9 mouse cellular contexts compared by ENCODE assay signal in the genomic region with DNA sequence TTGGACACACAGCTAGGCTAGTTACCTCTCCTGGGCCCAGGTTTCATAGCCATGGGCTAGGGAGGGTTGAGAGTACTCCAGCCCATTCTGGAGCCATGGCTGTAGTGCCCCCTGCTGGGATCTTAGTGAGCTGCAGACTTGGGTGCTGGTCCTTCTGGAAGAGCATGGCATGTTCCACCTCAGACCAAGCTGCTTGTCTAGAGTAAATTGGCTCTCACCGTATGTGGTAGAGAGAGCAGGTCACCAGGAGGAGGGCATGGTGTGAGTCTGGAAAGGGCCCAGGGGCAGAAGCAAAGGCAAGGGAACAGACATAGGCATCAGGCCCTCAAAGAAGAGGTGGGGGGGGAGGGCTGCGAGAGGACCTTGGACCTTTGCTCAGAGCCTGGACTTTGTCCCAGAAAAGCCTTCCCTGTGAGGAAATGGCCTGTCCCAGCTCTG. TPM values are rescaled to one million over a fixed set of nuclear protein-coding genes. Genes with fewer than 3 reads are reported as not detected.
DNase-seq lines count a peak whose midpoint lies in the region; TF ChIP-seq lines count a peak whose summit lies in the region.
"Had no signal": no experiment of that assay in that cellular context is flagged by ENCODE, and none has a peak within 500 bp of the region (broad histone marks: within the 10 kb centered on the region; RNA-seq: fewer than 3 reads in every experiment).

No protein-coding gene starts in this region.

- WGBS in limb, embryonic 10.5 days = 96% methylated on average over 2 of the region's 2 CpGs
- 17% methylated on average over 2 of the region's 2 CpGs for WGBS in small intestine, adult 2 months

- H3K27me3 ChIP-seq in E14TG2a.4 (ENCODE audit: insufficient read depth, low read length) = no peaks in the 10 kb centered on the region
- no peaks in the 10 kb centered on the region for H3K27me3 ChIP-seq in limb, embryonic 10.5 days (ENCODE audit: low read depth, poor library complexity, severe bottlenecking)
- H3K27me3 ChIP-seq in small intestine, adult 2 months (ENCODE audit: control insufficient read depth, insufficient read depth, low read length) = no peaks in the 10 kb centered on the region

- peaks cover 25% of the 10 kb centered on the region for H3K4me1 ChIP-seq in E14TG2a.4 (replicated peaks; ENCODE audit: low read depth, low read length)
- no peaks in the 10 kb centered on the region for H3K4me1 ChIP-seq in limb, embryonic 10.5 days
- H3K4me1 ChIP-seq in small intestine, adult 2 months (ENCODE audit: control insufficient read depth, insufficient read depth, insufficient read length, low read length) = peaks cover 7% of the 10 kb centered on the region; the same call in 1 of the 2 replicates

- H3K36me3 ChIP-seq in E14TG2a.4 (ENCODE audit: insufficient read depth, low read length) = peaks cover 92% of the 10 kb centered on the region
- H3K36me3 ChIP-seq in limb, embryonic 10.5 days = peaks cover 97% of the 10 kb centered on the region
- H3K36me3 ChIP-seq in small intestine, adult 2 months (ENCODE audit: control insufficient read depth, insufficient read depth, low read length) = peaks cover 65% of the 10 kb centered on the region

- H3K4me3 ChIP-seq in E14TG2a.4 (replicated peaks; ENCODE audit: low read length) = no peak overlapping the region
- H3K4me3 ChIP-seq in limb, embryonic 10.5 days = no peak overlapping the region
- no peak overlapping the region for H3K4me3 ChIP-seq in small intestine, adult 2 months (ENCODE audit: low read depth, low read length)
- H3K4me3 ChIP-seq: erythroblast, embryonic 14.5 days had no signal

- no peak overlapping the region for H3K27ac ChIP-seq in limb, embryonic 10.5 days
- peak overlapping the region; percentile 33 for H3K27ac ChIP-seq in small intestine, adult 2 months (ENCODE audit: insufficient read depth, low read depth, low read length)

- TF ChIP-seq CTCF in E14TG2a.4 (conservative IDR thresholded peaks at IDR 0.05; ENCODE audit: low read length) = peak; percentile 57
- peak; percentile 76; the same call in 1 of the 2 replicates for TF ChIP-seq CTCF in small intestine, adult 2 months (IDR thresholded peaks at IDR 0.05; ENCODE audit: extremely low read depth, insufficient read length, insufficient replicate concordance, low read depth, low read length)

- peak; percentile 39 for DNase-seq in layer of hippocampus, adult 11-12 months (ENCODE audit: low spot score)
- no peak for DNase-seq in layer of hippocampus, adult 9-10 months (ENCODE audit: low spot score)
- peak; percentile 68 for DNase-seq in adrenal gland, postnatal 10 days
- peak; percentile 20 for DNase-seq in embryo, embryonic 11.5 days (ENCODE audit: low read depth, low spot score)
- DNase-seq in limb, embryonic 10.5 days (ENCODE audit: low spot score) = peak; percentile 57
- DNase-seq in urinary bladder, adult 18-20 months (ENCODE audit: low spot score in 2 of 2) = no peak

- H3K9me3 ChIP-seq in E14TG2a.4 (ENCODE audit: low read length) = no peaks in the 10 kb centered on the region
- H3K9me3 ChIP-seq in limb, embryonic 10.5 days (replicated peaks) = no peaks in the 10 kb centered on the region

- no peak for TF ChIP-seq POLR2A in small intestine, adult 2 months (IDR thresholded peaks at IDR 0.05; ENCODE audit: low read depth, low read length)

RNA-seq across cellular contexts. Expression of gene Myo15, which starts 3.2 kb away (rescaled TPM):
- total RNA-seq in adrenal gland, postnatal 10 days (2021) = under 1 TPM; 0.30 to 0.51 TPM
- polyA plus RNA-seq in limb, embryonic 10.5 days (2016; fragmentation: Nextera tagmentation; extraction: Ambion mirVana) = 0.10 and 0.11 TPM in 2 replicates
- 0.04 and 0.05 TPM in 2 replicates for polyA plus RNA-seq in small intestine, adult 2 months (2012; rRNA removed)

RNA-seq across cellular contexts. Expression of gene Drg2, which starts 11.6 kb away (rescaled TPM):
- total RNA-seq in adrenal gland, postnatal 10 days (2021) = 10 to 100 TPM; 61.6 to 69.0 TPM
- 151 and 153 TPM in 2 replicates for polyA plus RNA-seq in limb, embryonic 10.5 days (2016; fragmentation: Nextera tagmentation; extraction: Ambion mirVana)
- 18.0 and 31.5 TPM in 2 replicates for polyA plus RNA-seq in small intestine, adult 2 months (2012; rRNA removed)

RNA-seq across cellular contexts. Expression of gene Atpaf2, which starts 47.7 kb away (rescaled TPM):
- total RNA-seq in adrenal gland, postnatal 10 days (2021) = 100 to 1,000 TPM; 128 to 156 TPM
- 67.1 and 67.7 TPM in 2 replicates for polyA plus RNA-seq in limb, embryonic 10.5 days (2016; fragmentation: Nextera tagmentation; extraction: Ambion mirVana)
- polyA plus RNA-seq in small intestine, adult 2 months (2012; rRNA removed) = 11.4 and 29.7 TPM in 2 replicates

RNA-seq across cellular contexts. Expression of gene Gid4, which starts 49.0 kb away (rescaled TPM):
- total RNA-seq in adrenal gland, postnatal 10 days (2021) = 10 to 100 TPM; 48.8 TPM
- polyA plus RNA-seq in limb, embryonic 10.5 days (2016; fragmentation: Nextera tagmentation; extraction: Ambion mirVana) = 25.7 and 26.1 TPM in 2 replicates
- polyA plus RNA-seq in small intestine, adult 2 months (2012; rRNA removed) = 7.6 and 13.8 TPM in 2 replicates

Comparison
In these comparisons a context has a peak if more than half of its experiments do, and no peak if none do; other contexts are left out.
1. DNase-seq: peak in layer of hippocampus, adult 11-12 months (single experiment), adrenal gland, postnatal 10 days (single experiment), embryo, embryonic 11.5 days (single experiment) and limb, embryonic 10.5 days (single experiment); none in layer of hippocampus, adult 9-10 months (single experiment) and urinary bladder, adult 18-20 months (0 of 2).